Mouse (Mus musculus): Measurements from ENCODE around the gene Rasgrp2. TPM values are rescaled to one million over a fixed set of nuclear protein-coding genes. Genes with fewer than 3 reads are reported as not detected.

The Rasgrp2 gene
- 100 to 1,000 TPM; 442 to 453 TPM for total RNA-seq (2023)

GRCm38 (mm10) chr19:6399285-6400095 lies at the start of gene Rasgrp2:
Gene Rasgrp2 (plus strand): TSS chr19:6399340.

GRCm38 (mm10) chr19:6363411-6364240 lies 35.5 kb upstream of the Rasgrp2 start, which contains the start of gene Sf1:
Gene Sf1 (plus strand): TSS chr19:6363690.

GRCm38 (mm10) chr19:6384128-6384527 lies 15.0 kb upstream of the Rasgrp2 start, which contains the start of gene Pygm:
Gene Pygm (plus strand): TSS chr19:6384399.

GRCm38 (mm10) chr19:6418233-6418879 lies 19.2 kb downstream of the Rasgrp2 start, which contains the start of gene Nrxn2:
Gene Nrxn2 (plus strand): TSS chr19:6418731.

Other genes with a start within 250 kb of the Rasgrp2 start
- gene Majin, start 215.0 kb upstream of the Rasgrp2 start, total RNA-seq (2023), result not detected
- not detected for gene Gpha2, start 173.0 kb upstream of the Rasgrp2 start, total RNA-seq (2023)
- 10 to 100 TPM; 14.6 to 20.9 TPM for gene Ppp2r5b, start 163.5 kb upstream of the Rasgrp2 start, total RNA-seq (2023)
- gene Atg2a, start 157.7 kb upstream of the Rasgrp2 start, total RNA-seq (2023), result 100 to 1,000 TPM; 186 to 206 TPM
- gene Ehd1, start 122.6 kb upstream of the Rasgrp2 start, total RNA-seq (2023), result 100 to 1,000 TPM; 224 to 254 TPM
- gene Cdc42bpg, start 92.9 kb upstream of the Rasgrp2 start, total RNA-seq (2023), result 10 to 100 TPM; 10.1 to 13.7 TPM
- gene Men1, start 64.4 kb upstream of the Rasgrp2 start, total RNA-seq (2023), result 10 to 100 TPM; 20.2 to 21.2 TPM
- 100 to 1,000 TPM; 393 to 423 TPM for gene Map4k2, start 58.2 kb upstream of the Rasgrp2 start, total RNA-seq (2023)
- 100 to 1,000 TPM; 481 to 491 TPM for gene Sf1, start 35.6 kb upstream of the Rasgrp2 start, total RNA-seq (2023)
- 1 to 10 TPM; 4.8 to 7.8 TPM for gene Pygm, start 14.9 kb upstream of the Rasgrp2 start, total RNA-seq (2023)
- under 1 TPM; 0.18 to 0.71 TPM for gene Nrxn2, start 19.4 kb downstream of the Rasgrp2 start, total RNA-seq (2023)
- gene Slc22a12, start 143.7 kb downstream of the Rasgrp2 start, total RNA-seq (2023), result not detected

Measured in neutrophil, adult 59 days (primary cell).